Mouse (Mus musculus) neural tube, embryonic 13.5 days (tissue): ENCODE measurements around the gene Themis2. TPM values are rescaled to one million over a fixed set of nuclear protein-coding genes. Genes with fewer than 3 reads are reported as not detected.

Source experiments
- ATAC-seq: fragments of 200-750 bp; cut with Nextera tagmentation; 2 replicates; pipeline ENCODE4 v1.8.0; 2017; ENCODE audit warnings: low read depth, mild to moderate bottlenecking, moderate TSS enrichment, moderate library complexity
- H3K27ac ChIP-seq: fragments of 300-500 bp; sonication (generic); replicated peaks from 2 replicates; pipeline ENCODE4 v1.5.1; 2015; ENCODE audit warnings: moderate library complexity, mild to moderate bottlenecking, inconsistent platforms
- H3K27me3 ChIP-seq: fragments of 300-500 bp; sonication (generic); 2 replicates; pipeline ENCODE4 v1.6.1; 2015; ENCODE audit warnings: mild to moderate bottlenecking, inconsistent platforms
- H3K36me3 ChIP-seq: fragments of 300-500 bp; sonication (generic); 2 replicates; pipeline ENCODE4 v1.6.1; 2015; ENCODE audit warnings: mild to moderate bottlenecking, inconsistent platforms
- H3K4me1 ChIP-seq: fragments of 300-500 bp; sonication (generic); replicated peaks from 2 replicates; pipeline ENCODE4 v1.6.1; 2015; ENCODE audit warnings: inconsistent platforms
- H3K4me2 ChIP-seq: fragments of 300-500 bp; sonication (generic); 2 replicates; pipeline ENCODE4 v1.6.1; 2015; ENCODE audit warnings: inconsistent platforms, mild to moderate bottlenecking, moderate library complexity
- H3K4me3 ChIP-seq: fragments of 300-500 bp; sonication (generic); 2 replicates; pipeline ENCODE4 v1.5.1; 2015; ENCODE audit warnings: mild to moderate bottlenecking, inconsistent platforms
- H3K9ac ChIP-seq: fragments of 300-500 bp; sonication (generic); 2 replicates; pipeline ENCODE4 v1.6.1; 2015; ENCODE audit warnings: moderate library complexity, mild to moderate bottlenecking, inconsistent platforms
- H3K9me3 ChIP-seq: fragments of 300-500 bp; sonication (generic); 2 replicates; pipeline ENCODE4 v1.6.1; 2016; ENCODE audit warnings: inconsistent platforms
- WGBS: fragments of 180-500 bp; shearing (Covaris S2); methylation state at CpG from one replicate; pipeline ENCODE4 v1.1.7; 2015; 5-methylcytosine and 5-hydroxymethylcytosine counted together
- polyA plus RNA-seq: library from polyadenylated mRNA; unstranded; fragments of >200 nt; fragmentation: Nextera tagmentation; extraction: Ambion mirVana; gene quantifications from 2 replicates; pipeline ENCODE4 v1.2.1, GENCODE M21; 2015

Gene Themis2
- polyA plus RNA-seq = 0.47 and 0.90 TPM in 2 replicates

DNA sequence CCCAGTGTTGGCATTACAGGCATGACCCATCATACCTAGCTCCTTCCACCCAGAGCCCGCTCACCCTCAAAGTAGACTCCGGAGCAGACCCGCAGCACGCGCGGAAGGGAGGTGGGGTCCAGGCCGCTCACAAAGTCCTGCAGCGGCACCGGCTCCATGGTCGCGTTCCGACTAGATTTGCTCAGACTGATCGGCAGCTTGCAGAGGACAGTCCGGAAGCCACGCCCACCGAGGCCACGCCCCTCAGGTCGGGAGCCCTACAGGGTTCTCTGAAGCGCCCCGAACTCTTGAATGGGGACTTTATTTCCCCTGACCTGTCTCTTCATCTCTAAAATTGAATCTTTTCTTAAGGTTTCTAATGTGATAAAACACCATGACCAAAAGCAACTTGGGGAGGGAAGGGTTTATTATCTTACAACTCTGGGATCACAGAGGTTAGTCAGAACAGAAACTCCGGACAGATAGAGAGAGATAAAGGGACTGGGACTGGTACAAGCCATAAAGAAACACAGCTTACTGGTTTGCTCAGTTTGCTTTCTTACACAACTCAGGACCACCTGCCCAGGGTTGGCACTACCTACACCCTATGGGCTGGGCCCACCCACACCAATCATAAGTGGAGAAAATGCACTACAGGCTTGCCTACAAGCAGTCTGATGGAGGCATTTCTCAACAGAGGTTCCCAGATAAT, at the start of gene Themis2:
Gene Themis2, minus strand, starts transcription at position 192 of the 691 bp plus-strand sequence.
- peak within 1 kb of the TSS; percentile 55; the same call in 1 of the 2 replicates for H3K9ac ChIP-seq
- 2% methylated on average over 21 of the region's 21 CpGs for WGBS
- ATAC-seq = no peak

GRCm38 (mm10) chr4:132843705-132844071, 47.5 kb upstream of the Themis2 start:
- no peak for ATAC-seq
- Histone ChIP-seq H3K9ac (peak overlapping the region; percentile 95), H3K9me3 (no peaks in the 10 kb centered on the region), H3K27ac (peak overlapping the region; percentile 86), H3K36me3 (peaks cover 35% of the 10 kb centered on the region), H3K4me2 (peak overlapping the region; percentile 65), H3K4me1 (peaks cover 19% of the 10 kb centered on the region), H3K27me3 (no peaks in the 10 kb centered on the region), H3K4me3 (peak overlapping the region; percentile 89)
- 97% methylated on average over 1 of the region's 1 CpGs for WGBS

More for the DNA sequence above, at the start of gene Themis2:
- H3K27me3 ChIP-seq = peaks cover 29% of the 10 kb centered on the region
- H3K4me1 ChIP-seq = peaks cover 6% of the 10 kb centered on the region; the same call in 1 of the 2 replicates
- H3K4me2 ChIP-seq = peak within 1 kb of the TSS; percentile 54
- H3K36me3 ChIP-seq = no peaks in the 10 kb centered on the region
- H3K27ac ChIP-seq = no peak within 1 kb of the TSS
- H3K9me3 ChIP-seq = no peaks in the 10 kb centered on the region
- peak within 1 kb of the TSS; percentile 24 for H3K4me3 ChIP-seq

DNA sequence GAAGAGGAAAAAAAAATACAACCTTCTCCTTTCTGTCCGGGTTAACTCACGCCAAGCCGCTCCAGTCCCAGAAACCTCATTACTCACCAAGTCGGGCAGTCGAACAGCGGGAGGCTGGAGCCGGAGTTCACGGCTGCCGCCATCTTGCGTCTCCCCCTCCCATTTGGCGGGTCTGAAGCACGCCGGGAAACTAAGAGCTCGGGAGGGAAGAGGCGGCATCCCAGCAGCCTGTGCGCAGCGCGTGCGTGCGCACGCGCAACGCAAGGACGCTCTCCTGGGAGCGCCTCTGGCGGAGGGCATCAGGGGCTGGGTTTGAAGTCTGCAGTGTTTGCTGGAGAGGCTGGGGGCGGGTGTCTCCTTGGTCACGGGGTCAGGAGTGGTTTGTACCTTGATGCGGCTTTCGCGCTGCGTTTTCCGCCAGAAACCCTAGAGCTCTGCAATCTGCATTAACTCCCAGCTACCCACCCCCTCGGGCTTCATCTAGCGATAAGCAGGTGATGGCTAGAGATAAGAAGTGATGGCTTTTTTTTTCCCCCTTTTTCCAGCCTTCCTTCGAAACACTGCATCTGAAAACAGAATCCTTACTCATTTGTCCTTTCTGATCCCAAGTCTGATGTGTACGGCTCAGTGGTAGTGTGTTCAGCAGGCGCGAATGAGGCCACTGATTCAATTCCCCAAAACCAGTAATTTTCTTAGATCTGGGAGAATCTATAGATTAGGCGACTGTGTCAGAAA, 47.0 kb upstream of the Themis2 start, which contains the start of gene Ppp1r8:
Gene Ppp1r8, minus strand, starts transcription at position 200 of the 735 bp plus-strand sequence.
- Histone ChIP-seq H3K9me3 (no peaks in the 10 kb centered on the region), H3K4me1 (peaks cover 19% of the 10 kb centered on the region), H3K27ac (peak within 1 kb of the TSS; percentile 86), H3K4me2 (peak within 1 kb of the TSS; percentile 65), H3K9ac (peak within 1 kb of the TSS; percentile 95), H3K4me3 (peak within 1 kb of the TSS; percentile 89), H3K36me3 (peaks cover 35% of the 10 kb centered on the region), H3K27me3 (no peaks in the 10 kb centered on the region)
- ATAC-seq = peak; percentile 99
- WGBS = 1% methylated on average over 40 of the region's 40 CpGs

- under 1% methylated on average over 30 of the region's 30 CpGs for WGBS
- H3K27ac ChIP-seq = peak overlapping the region; percentile 79
These were observed 46.2 kb upstream of the Themis2 start for GRCm38 (mm10) chr4:132842281-132842906.

DNA sequence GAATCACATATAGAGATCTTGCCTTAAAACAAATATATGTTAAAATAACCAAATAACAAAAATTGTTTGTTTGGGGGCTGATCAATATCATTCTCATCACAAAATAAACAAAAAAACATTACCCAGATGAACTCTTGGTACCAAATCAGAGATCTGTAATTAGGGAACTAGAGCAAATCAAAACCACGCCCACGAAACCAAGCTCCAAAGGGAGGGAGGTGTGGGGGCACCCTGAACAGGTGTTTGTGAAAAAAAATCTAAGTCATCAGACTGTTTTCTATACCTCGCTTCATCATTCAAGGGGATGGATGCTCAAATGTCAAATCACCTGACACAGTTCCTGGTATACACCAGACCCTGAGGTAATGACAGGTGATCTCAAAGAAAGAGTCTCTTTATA, 45.3 kb upstream of the Themis2 start:
- peaks cover 19% of the 10 kb centered on the region for H3K4me1 ChIP-seq
- no peaks in the 10 kb centered on the region for H3K27me3 ChIP-seq
- peak overlapping the region; percentile 65 for H3K4me2 ChIP-seq
- WGBS = 92% methylated on average over 3 of the region's 3 CpGs
- peaks cover 41% of the 10 kb centered on the region for H3K36me3 ChIP-seq
- peak overlapping the region; percentile 79; the same call in 1 of the 2 replicates for H3K27ac ChIP-seq
- no peaks in the 10 kb centered on the region for H3K9me3 ChIP-seq
- peak overlapping the region; percentile 89 for H3K4me3 ChIP-seq
- peak overlapping the region; percentile 95 for H3K9ac ChIP-seq
- no peak for ATAC-seq

More at GRCm38 (mm10) chr4:132842281-132842906, 46.2 kb upstream of the Themis2 start:
- Histone ChIP-seq H3K4me1 (peaks cover 19% of the 10 kb centered on the region), H3K4me2 (peak overlapping the region; percentile 65), H3K9ac (peak overlapping the region; percentile 95), H3K9me3 (no peaks in the 10 kb centered on the region), H3K27me3 (no peaks in the 10 kb centered on the region), H3K36me3 (peaks cover 35% of the 10 kb centered on the region), H3K4me3 (peak overlapping the region; percentile 89)
- peak; percentile 59 for ATAC-seq

- Histone ChIP-seq H3K4me1 (no peaks in the 10 kb centered on the region), H3K27me3 (no peaks in the 10 kb centered on the region), H3K4me3 (no peak overlapping the region), H3K27ac (no peak overlapping the region), H3K9me3 (peaks cover 14% of the 10 kb centered on the region), H3K4me2 (no peak overlapping the region), H3K36me3 (peaks cover 46% of the 10 kb centered on the region), H3K9ac (no peak overlapping the region)
- WGBS = 77% methylated on average over 8 of the region's 8 CpGs
- no peak for ATAC-seq
These were observed 27.6 kb upstream of the Themis2 start for GRCm38 (mm10) chr4:132823614-132824366.

DNA sequence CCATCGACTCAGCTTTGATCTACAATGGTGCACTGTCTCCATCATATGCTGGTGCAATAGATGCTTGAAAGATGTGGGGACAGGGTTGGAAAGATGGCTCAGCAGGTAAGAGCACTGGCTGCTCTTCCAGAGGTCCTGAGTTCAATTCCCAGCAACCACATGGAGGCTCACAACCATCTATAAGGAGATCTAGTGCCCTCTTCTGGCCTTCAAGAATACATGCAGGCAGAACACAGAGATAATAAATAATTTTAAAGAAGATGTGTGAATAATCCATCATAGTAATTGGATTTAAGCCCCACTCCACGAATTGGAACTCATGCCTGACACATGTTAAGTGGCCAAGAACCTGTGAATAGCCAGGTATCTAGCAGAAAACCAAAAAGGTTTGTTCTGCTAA, 22.3 kb upstream of the Themis2 start:
- no peak overlapping the region for H3K4me3 ChIP-seq
- H3K4me1 ChIP-seq = no peaks in the 10 kb centered on the region
- H3K4me2 ChIP-seq = no peak overlapping the region
- no peaks in the 10 kb centered on the region for H3K36me3 ChIP-seq
- no peak for ATAC-seq
- H3K27ac ChIP-seq = no peak overlapping the region
- WGBS = 55% methylated on average over 2 of the region's 2 CpGs
- H3K9me3 ChIP-seq = peaks cover 14% of the 10 kb centered on the region
- no peaks in the 10 kb centered on the region for H3K27me3 ChIP-seq
- no peak overlapping the region for H3K9ac ChIP-seq

DNA sequence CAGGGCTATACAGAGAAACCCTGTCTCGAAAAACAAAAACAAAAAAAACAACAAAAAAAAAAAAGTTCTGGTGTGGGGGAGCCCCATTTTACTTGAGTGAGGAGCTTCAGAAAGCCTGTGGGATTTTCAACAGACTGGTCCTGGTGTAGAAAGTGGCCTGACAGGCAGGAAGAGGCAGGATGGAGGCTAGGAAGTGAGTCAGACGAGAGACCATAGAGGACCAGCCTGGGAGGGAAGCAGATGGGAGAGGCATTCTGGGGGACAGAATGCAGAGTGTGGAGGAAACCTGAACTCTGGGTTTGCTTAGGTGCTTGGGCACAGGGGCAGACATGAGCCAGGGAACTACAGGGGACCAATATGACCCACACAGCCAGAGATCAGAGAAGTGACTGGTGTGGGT, 20.7 kb upstream of the Themis2 start:
- Histone ChIP-seq H3K4me3 (no peak overlapping the region), H3K27me3 (no peaks in the 10 kb centered on the region), H3K36me3 (no peaks in the 10 kb centered on the region), H3K27ac (no peak overlapping the region), H3K9ac (no peak overlapping the region), H3K9me3 (peaks cover 14% of the 10 kb centered on the region), H3K4me1 (no peaks in the 10 kb centered on the region), H3K4me2 (no peak overlapping the region)
- ATAC-seq = no peak
- 58% methylated on average over 2 of the region's 2 CpGs for WGBS

DNA sequence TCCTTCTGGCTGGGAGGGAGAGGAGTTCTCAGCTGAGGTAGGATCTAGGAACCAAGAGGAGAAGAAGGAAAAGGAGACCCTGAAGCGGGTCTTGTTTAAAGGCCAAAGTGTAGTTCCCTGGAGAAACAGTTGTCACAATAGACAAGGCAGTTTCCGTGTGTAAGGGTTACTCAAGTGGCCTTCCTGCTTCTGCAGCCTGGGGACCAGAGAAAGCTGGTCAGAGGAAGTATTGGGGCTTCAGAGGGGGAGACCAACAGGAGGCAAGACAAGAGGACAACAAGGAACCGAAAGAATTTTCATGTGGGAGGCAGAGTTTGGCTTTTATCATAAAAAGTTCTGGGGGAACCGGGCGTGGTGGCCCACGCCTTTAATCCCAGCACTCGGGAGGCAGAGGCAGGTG, 20.2 kb upstream of the Themis2 start:
- Histone ChIP-seq H3K4me3 (no peak overlapping the region), H3K27ac (no peak overlapping the region), H3K9ac (no peak overlapping the region), H3K27me3 (no peaks in the 10 kb centered on the region), H3K4me1 (no peaks in the 10 kb centered on the region), H3K9me3 (peaks cover 14% of the 10 kb centered on the region), H3K4me2 (no peak overlapping the region), H3K36me3 (no peaks in the 10 kb centered on the region)
- no peak for ATAC-seq
- 86% methylated on average over 7 of the region's 7 CpGs for WGBS

- H3K27ac ChIP-seq = no peak overlapping the region
- H3K9ac ChIP-seq = no peak overlapping the region
- no peaks in the 10 kb centered on the region for H3K27me3 ChIP-seq
- ATAC-seq = no peak
- 91% methylated on average over 5 of the region's 5 CpGs for WGBS
- H3K9me3 ChIP-seq = no peaks in the 10 kb centered on the region
- no peak overlapping the region for H3K4me2 ChIP-seq
- H3K36me3 ChIP-seq = no peaks in the 10 kb centered on the region
- no peaks in the 10 kb centered on the region for H3K4me1 ChIP-seq
- no peak overlapping the region for H3K4me3 ChIP-seq
These were observed 13.4 kb upstream of the Themis2 start for GRCm38 (mm10) chr4:132809621-132810020.

DNA sequence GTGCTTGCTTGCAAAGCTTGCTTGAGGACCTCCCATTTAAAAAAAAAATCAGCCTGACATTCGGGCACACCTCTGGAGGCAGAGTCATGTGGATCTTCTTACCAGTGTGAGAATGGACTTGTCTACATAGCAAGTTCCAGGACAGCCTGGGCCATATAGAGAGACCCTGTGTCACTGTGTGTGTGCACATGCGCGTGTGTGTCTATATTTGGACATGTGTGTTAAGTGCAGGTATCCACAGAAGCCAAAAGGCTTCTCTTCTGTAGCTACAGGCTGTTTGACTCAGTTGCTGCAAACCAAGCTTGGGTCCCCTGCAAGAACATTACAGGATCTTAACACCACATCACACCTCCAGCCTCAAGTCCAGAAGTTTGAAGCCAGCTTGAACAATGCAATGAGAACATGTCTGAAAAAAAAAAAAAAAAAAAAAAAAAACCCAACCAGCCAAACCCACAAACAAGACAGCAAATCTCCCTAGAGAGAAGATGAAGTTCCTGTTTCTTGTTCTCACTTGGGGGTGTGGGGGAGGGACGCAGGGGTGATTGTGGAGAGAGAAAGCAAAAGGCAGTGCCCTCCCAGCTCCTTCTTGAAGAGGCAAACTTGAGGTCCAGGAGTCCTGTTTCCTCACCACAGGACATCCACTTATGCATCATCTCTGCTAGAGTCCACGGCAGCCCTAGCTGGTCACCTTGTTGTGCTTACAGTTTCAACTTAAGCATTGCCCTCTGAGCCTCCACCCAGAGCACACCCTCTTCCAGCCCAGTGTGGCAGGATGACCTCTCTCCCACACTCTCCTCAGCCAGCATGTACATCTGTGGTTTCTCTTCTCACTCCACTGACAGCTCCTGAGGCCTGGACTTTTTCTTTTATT, 11.8 kb upstream of the Themis2 start:
- no peak for ATAC-seq
- Histone ChIP-seq H3K4me3 (no peak overlapping the region), H3K9ac (no peak overlapping the region), H3K4me1 (no peaks in the 10 kb centered on the region), H3K9me3 (no peaks in the 10 kb centered on the region), H3K36me3 (no peaks in the 10 kb centered on the region), H3K4me2 (no peak overlapping the region), H3K27me3 (no peaks in the 10 kb centered on the region), H3K27ac (no peak overlapping the region)
- 69% methylated on average over 5 of the region's 5 CpGs for WGBS
